Mouse (Mus musculus): Measurements from ENCODE around the gene Rpl10l. TPM values are rescaled to one million over a fixed set of nuclear protein-coding genes. Genes with fewer than 3 reads are reported as not detected.

Rpl10l gene
- polyA plus RNA-seq (2016; fragmentation: Nextera tagmentation; extraction: Ambion mirVana) = not detected in 2 replicates

- no peaks in the 10 kb centered on the region for H3K36me3 ChIP-seq
- H3K27ac ChIP-seq (replicated peaks) = no peak within 1 kb of the TSS
- H3K9me3 ChIP-seq (replicated peaks) = peaks cover 10% of the 10 kb centered on the region; the same call in 1 of the 2 replicates
- H3K27me3 ChIP-seq (ENCODE audit: low read depth, poor library complexity, severe bottlenecking) = no peaks in the 10 kb centered on the region
- 96% methylated on average over 44 of the region's 44 CpGs for WGBS
- no peak within 1 kb of the TSS for H3K4me3 ChIP-seq
- no peak for DNase-seq (ENCODE audit: low spot score)
- H3K4me1 ChIP-seq = no peaks in the 10 kb centered on the region
These were observed at the start of gene Rpl10l for GRCm38 (mm10) chr12:66283991-66284622. TSS of gene Rpl10l (minus strand) at chr12:66284401.

DNA sequence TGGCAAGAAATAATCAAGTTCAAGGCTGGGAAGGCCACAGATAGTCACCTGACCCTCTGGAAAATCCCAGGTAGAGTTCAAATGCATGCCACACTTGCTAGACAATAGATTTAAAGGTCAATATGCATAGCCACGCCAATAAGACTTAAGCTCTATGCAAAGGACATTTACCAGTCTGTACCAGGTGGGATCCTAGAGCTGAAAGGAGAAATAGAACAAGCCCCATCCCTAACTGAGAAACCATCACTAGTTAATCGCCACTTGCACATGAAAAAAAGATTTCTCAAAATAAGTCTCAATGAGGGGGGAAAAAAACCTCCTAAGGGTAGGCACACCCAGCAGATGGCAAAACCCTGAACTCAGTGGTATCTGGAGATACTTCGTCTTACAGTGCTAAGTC lies 8.3 kb downstream of the Rpl10l start:
- Histone ChIP-seq H3K27me3 (ENCODE audit: low read depth, poor library complexity, severe bottlenecking) (no peaks in the 10 kb centered on the region), H3K4me3 (no peak overlapping the region)
- WGBS = 86% methylated on average over 3 of the region's 3 CpGs

DNA sequence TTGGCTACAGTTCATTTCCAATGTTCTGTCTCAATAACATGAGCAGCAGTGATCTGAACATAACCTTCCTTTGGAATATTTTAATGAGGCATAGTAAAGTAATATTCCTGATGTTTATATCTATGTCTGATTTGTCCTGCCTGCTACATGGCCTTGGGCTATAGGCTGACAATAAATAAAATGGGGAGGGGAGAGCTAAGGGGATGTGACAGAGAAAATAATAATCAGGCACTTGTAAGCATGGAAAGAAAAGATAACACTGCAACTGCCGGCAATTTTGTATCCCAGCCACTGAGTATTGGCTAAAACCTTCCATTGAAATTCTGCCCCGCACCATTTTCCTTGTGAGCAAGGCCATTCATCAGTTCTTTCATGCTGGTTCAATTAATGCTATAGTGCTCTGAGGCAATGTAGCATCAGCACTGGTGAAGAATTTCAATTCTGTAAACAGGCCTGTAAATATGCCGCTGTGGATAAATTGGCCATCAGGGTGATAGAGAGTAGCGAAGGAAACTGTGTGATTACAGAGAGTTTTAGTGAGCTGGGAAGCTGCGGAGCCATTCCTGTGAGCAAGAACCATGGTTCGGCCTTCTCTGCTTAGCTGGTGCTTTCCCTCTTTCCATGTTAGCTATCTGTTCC lies 38.6 kb downstream of the Rpl10l start:
- no peak for DNase-seq (ENCODE audit: low spot score)
- H3K27me3 ChIP-seq (ENCODE audit: low read depth, poor library complexity, severe bottlenecking) = no peaks in the 10 kb centered on the region
- no peak overlapping the region for H3K4me3 ChIP-seq
- no peaks in the 10 kb centered on the region for H3K4me1 ChIP-seq
- WGBS = 89% methylated on average over 6 of the region's 6 CpGs
- no peaks in the 10 kb centered on the region for H3K9me3 ChIP-seq (replicated peaks)
- no peak overlapping the region for H3K27ac ChIP-seq (replicated peaks)
- no peaks in the 10 kb centered on the region for H3K36me3 ChIP-seq

More for the DNA sequence above, 8.3 kb downstream of the Rpl10l start:
- no peak overlapping the region for H3K27ac ChIP-seq (replicated peaks)
- H3K4me1 ChIP-seq = no peaks in the 10 kb centered on the region
- DNase-seq (ENCODE audit: low spot score) = no peak
- H3K36me3 ChIP-seq = no peaks in the 10 kb centered on the region
- no peaks in the 10 kb centered on the region for H3K9me3 ChIP-seq (replicated peaks)

- no peaks in the 10 kb centered on the region for H3K9me3 ChIP-seq (replicated peaks)
- H3K27me3 ChIP-seq (ENCODE audit: low read depth, poor library complexity, severe bottlenecking) = no peaks in the 10 kb centered on the region
- no peaks in the 10 kb centered on the region for H3K4me1 ChIP-seq
- no peak for DNase-seq (ENCODE audit: low spot score)
- H3K36me3 ChIP-seq = no peaks in the 10 kb centered on the region
- WGBS = 84% methylated on average over 3 of the region's 3 CpGs
- H3K4me3 ChIP-seq = no peak overlapping the region
- H3K27ac ChIP-seq (replicated peaks) = no peak overlapping the region
These were observed 50.0 kb downstream of the Rpl10l start for GRCm38 (mm10) chr12:66234158-66234557.
